Mouse (Mus musculus): ENCODE data around the gene Lpar5. TPM values are rescaled to one million over a fixed set of nuclear protein-coding genes. Genes with fewer than 3 reads are reported as not detected.

The Lpar5 gene
- polyA plus RNA-seq, 1 experiment from 2014 or later: 1.1 TPM

GRCm38 (mm10) chr6:125089521-125090321 lies 22.0 kb downstream of the Lpar5 start:
- Histone ChIP-seq H3K4me1 (ENCODE audit: control insufficient read depth, insufficient read depth, low read length) (peaks cover 16% of the 10 kb centered on the region), H3K9me3 (ENCODE audit: control insufficient read depth, low read length) (no peaks in the 10 kb centered on the region), H3K27ac (replicated peaks; ENCODE audit: low read depth, low read length) (peak overlapping the region; percentile 94), H3K36me3 (ENCODE audit: control insufficient read depth, insufficient read depth, low read length) (no peaks in the 10 kb centered on the region), H3K4me3 (ENCODE audit: low read depth, low read length) (peak overlapping the region; percentile 25), H3K27me3 (replicated peaks; ENCODE audit: control insufficient read depth, insufficient read depth, low read length) (no peaks in the 10 kb centered on the region), H3K4me2 (ENCODE audit: low read depth, low read length) (peak overlapping the region; percentile 60), H3K9ac (ENCODE audit: low read depth, low read length) (peak overlapping the region; percentile 63)
- ATAC-seq (ENCODE audit: low read depth) (peak; percentile 64), DNase-seq (ENCODE audit: low spot score) (peak; percentile 94)
- WGBS: 2% methylated on average over 15 of the region's 15 CpGs

- 61% methylated on average over 10 of the region's 10 CpGs for WGBS
- Histone ChIP-seq H3K4me3 (ENCODE audit: low read depth, low read length) (no peak overlapping the region), H3K4me2 (ENCODE audit: low read depth, low read length) (peak overlapping the region; percentile 60), H3K36me3 (ENCODE audit: control insufficient read depth, insufficient read depth, low read length) (no peaks in the 10 kb centered on the region), H3K27me3 (replicated peaks; ENCODE audit: control insufficient read depth, insufficient read depth, low read length) (no peaks in the 10 kb centered on the region), H3K27ac (replicated peaks; ENCODE audit: low read depth, low read length) (peak overlapping the region; percentile 94), H3K9ac (ENCODE audit: low read depth, low read length) (peak overlapping the region; percentile 63; the same call in 1 of the 2 replicates), H3K4me1 (ENCODE audit: control insufficient read depth, insufficient read depth, low read length) (peaks cover 16% of the 10 kb centered on the region), H3K9me3 (ENCODE audit: control insufficient read depth, low read length) (no peaks in the 10 kb centered on the region)
- ATAC-seq (ENCODE audit: low read depth) (no peak), DNase-seq (ENCODE audit: low spot score) (peak; percentile 20)
Measured at GRCm38 (mm10) chr6:125090341-125091085, 22.8 kb downstream of the Lpar5 start.

- Histone ChIP-seq H3K36me3 (ENCODE audit: control insufficient read depth, insufficient read depth, low read length) (no peaks in the 10 kb centered on the region), H3K9ac (ENCODE audit: low read depth, low read length) (no peak overlapping the region), H3K27ac (replicated peaks; ENCODE audit: low read depth, low read length) (no peak overlapping the region), H3K9me3 (ENCODE audit: control insufficient read depth, low read length) (no peaks in the 10 kb centered on the region), H3K27me3 (replicated peaks; ENCODE audit: control insufficient read depth, insufficient read depth, low read length) (no peaks in the 10 kb centered on the region), H3K4me1 (ENCODE audit: control insufficient read depth, insufficient read depth, low read length) (peaks cover 16% of the 10 kb centered on the region), H3K4me2 (ENCODE audit: low read depth, low read length) (no peak overlapping the region), H3K4me3 (ENCODE audit: low read depth, low read length) (no peak overlapping the region)
- DNase-seq (ENCODE audit: low spot score) (no peak), ATAC-seq (ENCODE audit: low read depth) (no peak)
- WGBS: 90% methylated on average over 5 of the region's 5 CpGs
Measured at GRCm38 (mm10) chr6:125092372-125092771, 24.7 kb downstream of the Lpar5 start.

DNA sequence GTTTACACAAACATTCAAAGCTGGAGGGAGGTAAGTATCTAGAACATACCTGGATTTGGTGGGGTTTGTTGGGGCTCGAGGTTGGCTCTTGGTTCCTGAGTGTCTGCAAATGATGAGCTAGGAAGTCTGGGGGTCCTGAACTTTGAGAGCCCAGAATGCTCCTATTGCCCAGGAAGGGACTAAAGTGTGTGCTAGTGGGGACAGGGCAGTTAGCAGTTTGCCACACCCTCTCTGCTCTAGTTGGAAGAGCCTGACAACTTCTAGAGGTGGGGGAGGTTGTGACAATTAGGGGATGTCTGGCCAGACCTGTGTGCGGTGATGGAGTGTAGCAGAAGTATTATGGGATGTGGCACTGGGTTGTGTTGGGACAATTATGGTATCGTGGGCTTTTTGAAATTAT lies 27.1 kb downstream of the Lpar5 start:
- Histone ChIP-seq H3K27me3 (replicated peaks; ENCODE audit: control insufficient read depth, insufficient read depth, low read length) (no peaks in the 10 kb centered on the region), H3K9ac (ENCODE audit: low read depth, low read length) (no peak overlapping the region), H3K36me3 (ENCODE audit: control insufficient read depth, insufficient read depth, low read length) (peaks cover 14% of the 10 kb centered on the region; the same call in 1 of the 2 replicates), H3K4me1 (ENCODE audit: control insufficient read depth, insufficient read depth, low read length) (peaks cover 31% of the 10 kb centered on the region), H3K4me2 (ENCODE audit: low read depth, low read length) (no peak overlapping the region), H3K9me3 (ENCODE audit: control insufficient read depth, low read length) (no peaks in the 10 kb centered on the region), H3K4me3 (ENCODE audit: low read depth, low read length) (no peak overlapping the region), H3K27ac (replicated peaks; ENCODE audit: low read depth, low read length) (peak overlapping the region; percentile 94)
- no peak for ATAC-seq (ENCODE audit: low read depth)
- WGBS: 61% methylated on average over 3 of the region's 3 CpGs
- no peak for DNase-seq (ENCODE audit: low spot score)

GRCm38 (mm10) chr6:125095391-125096278 lies 27.9 kb downstream of the Lpar5 start, which contains the start of gene Chd4:
Gene Chd4 (plus strand): TSS chr6:125095981.
- Histone ChIP-seq H3K4me1 (ENCODE audit: control insufficient read depth, insufficient read depth, low read length) (peaks cover 23% of the 10 kb centered on the region), H3K4me2 (ENCODE audit: low read depth, low read length) (peak within 1 kb of the TSS; percentile 84), H3K9ac (ENCODE audit: low read depth, low read length) (peak within 1 kb of the TSS; percentile 88), H3K27ac (replicated peaks; ENCODE audit: low read depth, low read length) (peak within 1 kb of the TSS; percentile 94), H3K36me3 (ENCODE audit: control insufficient read depth, insufficient read depth, low read length) (peaks cover 22% of the 10 kb centered on the region), H3K27me3 (replicated peaks; ENCODE audit: control insufficient read depth, insufficient read depth, low read length) (no peaks in the 10 kb centered on the region), H3K9me3 (ENCODE audit: control insufficient read depth, low read length) (no peaks in the 10 kb centered on the region), H3K4me3 (ENCODE audit: low read depth, low read length) (peak within 1 kb of the TSS; percentile 71)
- peak; percentile 96 for DNase-seq (ENCODE audit: low spot score)
- ATAC-seq (ENCODE audit: low read depth): peak; percentile 63
- WGBS: 7% methylated on average over 14 of the region's 45 CpGs

GRCm38 (mm10) chr6:125096279-125096596 lies 28.5 kb downstream of the Lpar5 start:
- Histone ChIP-seq H3K27ac (replicated peaks; ENCODE audit: low read depth, low read length) (peak overlapping the region; percentile 94), H3K4me2 (ENCODE audit: low read depth, low read length) (peak overlapping the region; percentile 84), H3K9me3 (ENCODE audit: control insufficient read depth, low read length) (no peaks in the 10 kb centered on the region), H3K4me1 (ENCODE audit: control insufficient read depth, insufficient read depth, low read length) (peaks cover 22% of the 10 kb centered on the region), H3K36me3 (ENCODE audit: control insufficient read depth, insufficient read depth, low read length) (peaks cover 28% of the 10 kb centered on the region), H3K27me3 (replicated peaks; ENCODE audit: control insufficient read depth, insufficient read depth, low read length) (no peaks in the 10 kb centered on the region), H3K9ac (ENCODE audit: low read depth, low read length) (peak overlapping the region; percentile 88), H3K4me3 (ENCODE audit: low read depth, low read length) (peak overlapping the region; percentile 71)
- 0 out of 2 replicates have a peak, but pooled peaks have one; percentile 2 for ATAC-seq (ENCODE audit: low read depth)
- 0% methylated on average over 12 of the region's 32 CpGs for WGBS
- no peak for DNase-seq (ENCODE audit: low spot score)

DNA sequence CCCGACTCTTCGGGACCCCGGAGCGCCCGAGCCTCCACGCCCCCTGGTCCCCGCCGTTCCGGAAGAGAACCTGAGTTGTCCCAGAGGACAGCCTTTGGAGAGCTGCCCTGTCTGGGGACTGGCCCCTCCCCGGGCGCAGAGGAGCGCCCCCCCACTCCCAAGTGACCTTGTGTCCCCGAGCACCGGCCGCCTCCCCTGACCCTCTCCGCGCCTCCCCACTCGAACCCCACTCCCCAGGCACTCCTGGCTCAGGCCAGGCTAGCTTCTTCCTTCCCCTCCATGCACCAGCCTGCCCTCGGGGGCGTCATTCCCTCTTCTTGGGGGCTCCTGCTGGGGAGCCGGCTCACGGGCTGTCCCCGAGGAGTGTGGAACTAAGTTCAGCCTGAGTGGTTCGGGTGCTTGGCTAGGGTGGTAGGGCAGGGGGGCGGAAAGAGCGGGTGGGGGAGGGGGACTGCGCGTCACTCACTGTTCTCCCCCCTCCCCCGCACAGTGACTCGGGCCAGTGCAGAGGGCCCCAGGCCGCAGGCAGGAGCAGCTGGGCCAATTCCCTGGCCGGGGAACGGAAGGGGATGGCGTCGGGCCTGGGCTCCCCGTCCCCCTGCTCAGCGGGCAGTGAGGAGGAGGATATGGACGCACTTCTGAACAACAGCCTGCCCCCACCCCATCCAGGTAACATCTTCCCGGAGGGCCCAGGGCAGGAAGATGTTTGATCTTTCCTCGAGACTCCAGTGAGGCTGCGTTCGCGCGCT lies 29.1 kb downstream of the Lpar5 start:
- Histone ChIP-seq H3K9ac (ENCODE audit: low read depth, low read length) (peak overlapping the region; percentile 88), H3K4me3 (ENCODE audit: low read depth, low read length) (peak overlapping the region; percentile 71), H3K27me3 (replicated peaks; ENCODE audit: control insufficient read depth, insufficient read depth, low read length) (no peaks in the 10 kb centered on the region), H3K36me3 (ENCODE audit: control insufficient read depth, insufficient read depth, low read length) (peaks cover 33% of the 10 kb centered on the region), H3K27ac (replicated peaks; ENCODE audit: low read depth, low read length) (peak overlapping the region; percentile 94), H3K4me1 (ENCODE audit: control insufficient read depth, insufficient read depth, low read length) (peaks cover 22% of the 10 kb centered on the region), H3K9me3 (ENCODE audit: control insufficient read depth, low read length) (no peaks in the 10 kb centered on the region), H3K4me2 (ENCODE audit: low read depth, low read length) (peak overlapping the region; percentile 84)
- DNase-seq (ENCODE audit: low spot score): peak; percentile 69
- under 1% methylated on average over 26 of the region's 44 CpGs for WGBS
- ATAC-seq (ENCODE audit: low read depth): peak; percentile 42
